13 mouse cellular contexts compared by ENCODE assay signal in genomic region chr8:5739503-5739902, GRCm38 (mm10).
DNase-seq lines count a peak whose midpoint lies in the region; ATAC-seq lines count a peak whose summit lies in the region.
"Had no signal": no experiment of that assay in that cellular context is flagged by ENCODE, and none has a peak within 500 bp of the region (broad histone marks: within the 10 kb centered on the region; RNA-seq: fewer than 3 reads in every experiment).

No protein-coding gene starts in this region.

- ATAC-seq in kidney, embryonic 15.5 days (replicated peaks; ENCODE audit: low FRiP score): no peak
- ATAC-seq in monocyte, adult 5-6 weeks (replicated peaks; ENCODE audit: insufficient number of reproducible peaks, low FRiP score, low TSS enrichment, poor library complexity, severe bottlenecking): no peak
- ATAC-seq: forebrain, embryonic 16.5 days had no signal

- H3K4me2 ChIP-seq in kidney, embryonic 15.5 days: no peak overlapping the region

- H3K4me1 ChIP-seq in kidney, embryonic 15.5 days: no peaks in the 10 kb centered on the region

- H3K27me3 ChIP-seq in kidney, embryonic 15.5 days: no peaks in the 10 kb centered on the region

- H3K27ac ChIP-seq in kidney, embryonic 15.5 days: no peak overlapping the region
- H3K27ac ChIP-seq: macrophage had no signal

- H3K36me3 ChIP-seq in kidney, embryonic 15.5 days: no peaks in the 10 kb centered on the region

- no peak overlapping the region for H3K9ac ChIP-seq in kidney, embryonic 15.5 days

- DNase-seq in adrenal gland, adult 2 months: peak; percentile 19
- DNase-seq in adrenal gland, adult 18-20 months (ENCODE audit: low spot score in 2 of 2): no peak
- DNase-seq in kidney, postnatal 10 days: peak; percentile 16
- DNase-seq in A20 (ENCODE audit: low read depth, low spot score): peak; percentile 41
- peak; percentile 11 to 33 for DNase-seq in cerebellum, postnatal 25 days
- DNase-seq in layer of hippocampus, adult 8-10 months (ENCODE audit: low spot score in 2 of 2): no peak
- DNase-seq: heart, postnatal 10 days; right cerebral cortex, postnatal 4 days; thymus, postnatal 25 days had no signal

- WGBS in kidney, embryonic 15.5 days: 73% methylated on average over 2 of the region's 2 CpGs

- no peak overlapping the region for H3K4me3 ChIP-seq in kidney, embryonic 15.5 days (replicated peaks)

- H3K9me3 ChIP-seq in kidney, embryonic 15.5 days (replicated peaks): no peaks in the 10 kb centered on the region

Comparison
In these comparisons a context has a peak if more than half of its experiments do, and no peak if none do; other contexts are left out.
1. DNase-seq: peak in adrenal gland, adult 2 months (single experiment), kidney, postnatal 10 days (single experiment), A20 (single experiment) and cerebellum, postnatal 25 days (2 of 2); none in adrenal gland, adult 18-20 months (0 of 2) and layer of hippocampus, adult 8-10 months (0 of 2).